ENCODE assay signal across 9 mouse cellular contexts in the genomic region with DNA sequence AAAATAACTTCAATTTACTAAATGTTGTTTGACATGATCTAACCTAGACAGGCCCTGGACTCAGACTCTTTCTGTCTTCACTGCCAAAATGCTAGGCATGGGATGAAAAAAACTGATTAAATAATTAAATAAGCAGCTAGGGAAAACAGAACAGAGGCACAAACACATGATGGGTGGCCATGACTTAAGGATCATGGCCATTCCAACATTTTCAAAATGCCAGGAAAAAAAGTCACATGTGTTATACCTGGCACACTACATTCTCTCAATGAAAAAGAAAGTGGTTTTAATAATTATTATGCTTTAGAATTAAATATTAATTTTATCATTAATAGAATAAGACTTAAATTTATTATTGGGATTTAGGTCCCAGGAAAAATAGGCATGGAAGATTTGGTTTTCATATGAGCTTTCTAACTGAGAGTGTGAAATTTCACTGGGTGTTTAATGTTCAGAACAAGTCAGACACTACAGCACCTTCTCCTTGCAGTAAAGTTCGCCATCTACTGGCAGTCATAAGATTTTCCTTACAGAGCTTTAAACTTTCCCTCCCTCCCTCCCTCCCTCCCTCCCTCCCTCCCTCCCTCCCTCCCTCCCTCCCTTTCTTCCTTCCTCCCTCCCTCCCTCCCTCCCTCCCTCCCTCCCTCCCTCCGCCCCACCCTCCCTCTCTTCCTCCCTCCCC. TPM values are rescaled to one million over a fixed set of nuclear protein-coding genes. Genes with fewer than 3 reads are reported as not detected.
DNase-seq lines count a peak whose midpoint lies in the region; ATAC-seq lines count a peak whose summit lies in the region.
"Had no signal": no experiment of that assay in that cellular context is flagged by ENCODE, and none has a peak within 500 bp of the region (broad histone marks: within the 10 kb centered on the region; RNA-seq: fewer than 3 reads in every experiment).

No protein-coding gene starts in this region.

- no peaks in the 10 kb centered on the region for H3K9me3 ChIP-seq in forebrain, embryonic 11.5 days (ENCODE audit: control insufficient read depth, low read length)
- H3K9me3 ChIP-seq in forebrain, embryonic 10.5 days: no peaks in the 10 kb centered on the region
- H3K9me3 ChIP-seq in liver, embryonic 13.5 days (replicated peaks): no peaks in the 10 kb centered on the region

- H3K36me3 ChIP-seq in forebrain, embryonic 11.5 days (ENCODE audit: control insufficient read depth, insufficient read depth, low read length): no peaks in the 10 kb centered on the region
- H3K36me3 ChIP-seq in forebrain, embryonic 10.5 days (replicated peaks): no peaks in the 10 kb centered on the region
- no peaks in the 10 kb centered on the region for H3K36me3 ChIP-seq in liver, embryonic 13.5 days

- no peaks in the 10 kb centered on the region for H3K4me1 ChIP-seq in forebrain, embryonic 11.5 days (replicated peaks; ENCODE audit: control insufficient read depth, insufficient read depth, low read length)
- no peaks in the 10 kb centered on the region for H3K4me1 ChIP-seq in forebrain, embryonic 10.5 days
- H3K4me1 ChIP-seq in liver, embryonic 13.5 days (replicated peaks): no peaks in the 10 kb centered on the region

- no peak for DNase-seq in forebrain, embryonic 11.5 days (ENCODE audit: low spot score)
- no peak for DNase-seq in forebrain, embryonic 10.5 days (ENCODE audit: extremely low spot score, low spot score)
- DNase-seq in 3T3-L1 (ENCODE audit: low read depth, low spot score): peak; percentile 61
- DNase-seq in liver, embryonic 13.5 days: no peak
- DNase-seq in urinary bladder, adult 18-20 months (ENCODE audit: low spot score in 2 of 2): no peak
- no peak for DNase-seq in gastrocnemius, postnatal 4 days (ENCODE audit: low spot score in 2 of 2)
- no peak for DNase-seq in frontal cortex, postnatal 36 days (ENCODE audit: low spot score in 2 of 2)

- no peak overlapping the region for H3K4me2 ChIP-seq in forebrain, embryonic 11.5 days (ENCODE audit: low read depth, low read length, severe bottlenecking)
- H3K4me2 ChIP-seq in liver, embryonic 13.5 days: no peak overlapping the region

- H3K9ac ChIP-seq in forebrain, embryonic 11.5 days (ENCODE audit: low read length): no peak overlapping the region
- H3K9ac ChIP-seq in liver, embryonic 13.5 days: no peak overlapping the region

- WGBS in forebrain, embryonic 11.5 days: 4% methylated on average over 1 of the region's 2 CpGs
- 5% methylated on average over 1 of the region's 2 CpGs for WGBS in forebrain, embryonic 10.5 days
- WGBS in liver, embryonic 13.5 days (ENCODE audit: insufficient replicate concordance): 8% methylated on average over 1 of the region's 2 CpGs

- no peaks in the 10 kb centered on the region for H3K27me3 ChIP-seq in forebrain, embryonic 11.5 days (ENCODE audit: control insufficient read depth, insufficient read depth, low read length)
- H3K27me3 ChIP-seq in forebrain, embryonic 10.5 days (ENCODE audit: poor library complexity, severe bottlenecking): no peaks in the 10 kb centered on the region
- H3K27me3 ChIP-seq in liver, embryonic 13.5 days: no peaks in the 10 kb centered on the region

- ATAC-seq in forebrain, embryonic 11.5 days (replicated peaks; ENCODE audit: low FRiP score): peak; percentile 79; the same call in 1 of the 2 replicates
- ATAC-seq in common myeloid progenitor, adult 5-6 weeks (replicated peaks; ENCODE audit: low read depth, poor library complexity, severe bottlenecking): peak; percentile 76; the same call in 1 of the 2 replicates
- 0 out of 2 replicates have a peak, but pooled peaks have one; percentile 58 for ATAC-seq in liver, embryonic 13.5 days (ENCODE audit: low read depth)

- no peak overlapping the region for H3K4me3 ChIP-seq in forebrain, embryonic 11.5 days (ENCODE audit: low read depth, low read length)
- H3K4me3 ChIP-seq in forebrain, embryonic 10.5 days: no peak overlapping the region
- no peak overlapping the region for H3K4me3 ChIP-seq in liver, embryonic 13.5 days (replicated peaks)

- no peak overlapping the region for H3K27ac ChIP-seq in forebrain, embryonic 11.5 days (ENCODE audit: low read depth, low read length)
- H3K27ac ChIP-seq in forebrain, embryonic 10.5 days: no peak overlapping the region
- no peak overlapping the region for H3K27ac ChIP-seq in liver, embryonic 13.5 days
- H3K27ac ChIP-seq: macrophage had no signal

RNA-seq across cellular contexts. Expression of a gene that starts 36.6 kb away (rescaled TPM):
- 2.0 and 2.1 TPM in 2 replicates for polyA plus RNA-seq in forebrain, embryonic 11.5 days (2014; fragmentation: Nextera tagmentation; extraction: Ambion mirVana)
- polyA plus RNA-seq in forebrain, embryonic 10.5 days (2016; fragmentation: Nextera tagmentation; extraction: Ambion mirVana): 0.73 and 1.0 TPM in 2 replicates
- not detected in 2 replicates for total RNA-seq in common myeloid progenitor, adult 5-6 weeks (2017)
- not detected in 2 replicates for polyA plus RNA-seq in liver, embryonic 13.5 days (2015; fragmentation: Nextera tagmentation; extraction: Ambion mirVana)
- not detected for total RNA-seq in gastrocnemius, postnatal 4 days (2021)
- polyA plus RNA-seq: macrophage had no signal
